9 mouse cellular contexts compared by ENCODE assay signal in genomic region chr2:92934312-92934982, GRCm38 (mm10). TPM values are rescaled to one million over a fixed set of nuclear protein-coding genes. Genes with fewer than 3 reads are reported as not detected.
DNase-seq lines count a peak whose midpoint lies in the region; ATAC-seq lines count a peak whose summit lies in the region.
"Had no signal": no experiment of that assay in that cellular context is flagged by ENCODE, and none has a peak within 500 bp of the region (broad histone marks: within the 10 kb centered on the region; RNA-seq: fewer than 3 reads in every experiment).

No protein-coding gene starts in this region.

- 0 out of 2 replicates have a peak, but pooled peaks have one; percentile 33 for ATAC-seq in hindbrain, embryonic 13.5 days (ENCODE audit: low FRiP score)
- 0 out of 2 replicates have a peak, but pooled peaks have one; percentile 10 for ATAC-seq in limb, embryonic 13.5 days (ENCODE audit: low FRiP score, low read depth)
- ATAC-seq: Patski had no signal

- H3K9me3 ChIP-seq in hindbrain, embryonic 13.5 days = no peaks in the 10 kb centered on the region
- no peaks in the 10 kb centered on the region for H3K9me3 ChIP-seq in limb, embryonic 13.5 days

- peaks cover 23% of the 10 kb centered on the region for H3K4me1 ChIP-seq in hindbrain, embryonic 13.5 days (replicated peaks)
- H3K4me1 ChIP-seq in limb, embryonic 13.5 days = peaks cover 29% of the 10 kb centered on the region

- no peak overlapping the region for H3K4me3 ChIP-seq in hindbrain, embryonic 13.5 days
- no peak overlapping the region for H3K4me3 ChIP-seq in limb, embryonic 13.5 days

- peak overlapping the region; percentile 70 for H3K27ac ChIP-seq in hindbrain, embryonic 13.5 days
- peak overlapping the region; percentile 44; the same call in 1 of the 2 replicates for H3K27ac ChIP-seq in limb, embryonic 13.5 days

- WGBS in hindbrain, embryonic 13.5 days = 19% methylated on average over 10 of the region's 10 CpGs
- WGBS in limb, embryonic 13.5 days = 11% methylated on average over 10 of the region's 10 CpGs

- H3K36me3 ChIP-seq in hindbrain, embryonic 13.5 days = no peaks in the 10 kb centered on the region
- H3K36me3 ChIP-seq in limb, embryonic 13.5 days = no peaks in the 10 kb centered on the region

- H3K9ac ChIP-seq in hindbrain, embryonic 13.5 days = no peak overlapping the region
- no peak overlapping the region for H3K9ac ChIP-seq in limb, embryonic 13.5 days

- DNase-seq in R1 (ENCODE audit: low read depth, low spot score) = peak; percentile 66
- peak; percentile 68 to 77 for DNase-seq in cerebellum, postnatal 14 days
- no peak for DNase-seq in adrenal gland, postnatal 4 days (ENCODE audit: low spot score in 2 of 2)
- DNase-seq in testis, postnatal 10 days (ENCODE audit: low spot score) = no peak
- no peak for DNase-seq in lung, postnatal 10 days
- no peak for DNase-seq in kidney, postnatal 25 days

- H3K4me2 ChIP-seq in hindbrain, embryonic 13.5 days = no peak overlapping the region
- peak overlapping the region; percentile 41 for H3K4me2 ChIP-seq in limb, embryonic 13.5 days (replicated peaks)

- H3K27me3 ChIP-seq in hindbrain, embryonic 13.5 days = 0 out of 2 replicates have a peak, but pooled peaks cover 7% of the 10 kb centered on the region
- no peaks in the 10 kb centered on the region for H3K27me3 ChIP-seq in limb, embryonic 13.5 days
- H3K27me3 ChIP-seq: Patski had no signal

RNA-seq across cellular contexts. Expression of gene Syt13, which starts 19.5 kb away (rescaled TPM):
- polyA plus RNA-seq in hindbrain, embryonic 13.5 days (2015; fragmentation: Nextera tagmentation; extraction: Ambion mirVana) = 24.7 and 26.6 TPM in 2 replicates
- polyA plus RNA-seq in limb, embryonic 13.5 days (2015; fragmentation: Nextera tagmentation; extraction: Ambion mirVana) = 7.8 and 8.9 TPM in 2 replicates
- 1 to 10 TPM; 1.1 to 3.9 TPM for total RNA-seq in adrenal gland, postnatal 4 days (2021)

Comparison
In these comparisons a context has a peak if more than half of its experiments do, and no peak if none do; other contexts are left out.
1. DNase-seq: peak in R1 (single experiment) and cerebellum, postnatal 14 days (2 of 2); none in adrenal gland, postnatal 4 days (0 of 2), testis, postnatal 10 days (single experiment), lung, postnatal 10 days (single experiment) and kidney, postnatal 25 days (0 of 2).